Mouse (Mus musculus): ENCODE measurements around the gene Sult2b1.

DNA sequence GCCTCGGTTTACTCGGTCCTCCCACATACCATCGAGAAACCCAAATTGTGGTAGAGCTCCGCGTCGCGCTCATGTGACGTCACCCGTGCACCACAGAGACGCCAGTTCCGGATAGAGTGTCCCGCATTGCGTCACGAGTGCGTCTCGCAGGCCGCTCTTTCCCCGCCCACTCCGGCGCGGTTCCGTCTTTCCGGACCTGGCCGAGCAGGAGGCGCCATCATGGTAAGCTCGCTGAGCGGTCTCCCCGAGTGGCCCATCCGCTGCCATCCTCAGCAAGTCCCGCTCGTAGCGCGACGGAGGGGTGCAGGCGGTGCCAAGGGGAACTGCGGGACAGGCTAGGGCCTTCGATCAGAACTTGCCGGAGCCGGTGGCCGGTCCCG lies 66.6 kb downstream of the Sult2b1 start, which contains the start of gene Sphk2:
- TF ChIP-seq CTCF (conservative IDR thresholded peaks at IDR 0.05; ENCODE audit: low read length) = no peak
- no peak for TF ChIP-seq NANOG (IDR thresholded peaks at IDR 0.05; ENCODE audit: borderline replicate concordance, low read length)

All from E14TG2a.4 (cell line).